Mouse (Mus musculus): ENCODE data around the gene Nup153.

DNA sequence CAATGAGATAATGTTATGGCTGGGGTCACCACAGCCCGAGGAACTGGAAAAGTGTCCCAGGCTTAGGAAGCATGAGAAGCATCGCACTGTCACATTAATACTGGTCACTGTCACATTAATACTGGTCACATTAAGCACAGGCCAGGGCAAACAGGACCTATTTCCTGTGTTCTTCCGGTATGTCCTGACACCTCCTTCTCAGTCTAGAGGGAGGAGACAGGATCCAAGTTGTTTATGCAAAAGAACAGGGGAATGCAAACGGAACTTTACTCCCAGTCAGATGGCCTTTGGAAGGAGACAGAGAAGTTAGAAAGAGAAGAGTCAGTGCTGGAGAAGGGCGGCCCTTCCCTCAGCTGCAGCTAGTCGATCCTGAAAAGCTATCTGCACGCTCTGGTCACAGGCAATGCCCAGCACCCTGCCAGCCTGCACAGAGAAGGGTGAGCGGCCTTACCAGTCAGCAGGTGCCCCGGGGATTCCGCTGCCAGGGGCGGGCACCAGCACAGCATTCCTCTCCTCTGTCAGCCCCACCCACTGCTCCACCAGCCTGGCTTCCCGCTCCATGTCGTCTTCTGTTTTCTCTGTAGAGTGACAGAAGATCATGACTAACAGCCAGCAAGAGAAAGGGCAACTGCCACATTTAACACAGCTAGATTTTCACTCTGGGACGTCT is 49.0 kb upstream of the Nup153 start:
- TF ChIP-seq POLR2A (IDR thresholded peaks at IDR 0.05; ENCODE audit: extremely low read depth, insufficient read depth, low read length) (no peak), CTCF (IDR thresholded peaks at IDR 0.05; ENCODE audit: low read depth, low read length) (no peak)

All from liver, adult 2 months (tissue).